Mouse (Mus musculus): ENCODE results near the gene Boc. TPM values are rescaled to one million over a fixed set of nuclear protein-coding genes. Genes with fewer than 3 reads are reported as not detected.

Boc gene
- polyA plus RNA-seq, 1 experiment from 2014 or later: 0.57 TPM

- Histone ChIP-seq H3K27ac (ENCODE audit: low read length) (no peak overlapping the region), H3K9me3 (replicated peaks; ENCODE audit: control insufficient read depth, low read length) (no peaks in the 10 kb centered on the region), H3K4me2 (ENCODE audit: low read depth, low read length) (no peak overlapping the region), H3K4me3 (ENCODE audit: low read depth, low read length) (no peak overlapping the region), H3K9ac (ENCODE audit: low read depth, low read length) (no peak overlapping the region), H3K4me1 (ENCODE audit: control insufficient read depth, low read depth, low read length) (no peaks in the 10 kb centered on the region), H3K36me3 (ENCODE audit: control insufficient read depth, insufficient read depth) (no peaks in the 10 kb centered on the region), H3K27me3 (ENCODE audit: control insufficient read depth, insufficient read depth, low read depth, low read length) (no peaks in the 10 kb centered on the region)
- ATAC-seq (ENCODE audit: low read depth): no peak
- WGBS (ENCODE audit: insufficient replicate concordance): 26% methylated on average over 8 of the region's 8 CpGs
Measured at GRCm38 (mm10) chr16:44502895-44503575, 55.7 kb downstream of the Boc start.

GRCm38 (mm10) chr16:44502325-44502724 lies 56.4 kb downstream of the Boc start:
- Histone ChIP-seq H3K4me1 (ENCODE audit: control insufficient read depth, low read depth, low read length) (no peaks in the 10 kb centered on the region), H3K9ac (ENCODE audit: low read depth, low read length) (no peak overlapping the region), H3K36me3 (ENCODE audit: control insufficient read depth, insufficient read depth) (no peaks in the 10 kb centered on the region), H3K27me3 (ENCODE audit: control insufficient read depth, insufficient read depth, low read depth, low read length) (no peaks in the 10 kb centered on the region), H3K4me3 (ENCODE audit: low read depth, low read length) (no peak overlapping the region), H3K9me3 (replicated peaks; ENCODE audit: control insufficient read depth, low read length) (no peaks in the 10 kb centered on the region), H3K27ac (ENCODE audit: low read length) (no peak overlapping the region), H3K4me2 (ENCODE audit: low read depth, low read length) (no peak overlapping the region)
- ATAC-seq (ENCODE audit: low read depth): no peak
- WGBS (ENCODE audit: insufficient replicate concordance): 51% methylated on average over 7 of the region's 7 CpGs

GRCm38 (mm10) chr16:44501783-44502182 lies 56.9 kb downstream of the Boc start:
- no peak for ATAC-seq (ENCODE audit: low read depth)
- no peak overlapping the region for H3K4me2 ChIP-seq (ENCODE audit: low read depth, low read length)
- no peak overlapping the region for H3K9ac ChIP-seq (ENCODE audit: low read depth, low read length)
- H3K27me3 ChIP-seq (ENCODE audit: control insufficient read depth, insufficient read depth, low read depth, low read length): no peaks in the 10 kb centered on the region
- no peaks in the 10 kb centered on the region for H3K9me3 ChIP-seq (replicated peaks; ENCODE audit: control insufficient read depth, low read length)
- WGBS (ENCODE audit: insufficient replicate concordance): 74% methylated on average over 10 of the region's 10 CpGs
- H3K4me1 ChIP-seq (ENCODE audit: control insufficient read depth, low read depth, low read length): no peaks in the 10 kb centered on the region
- H3K36me3 ChIP-seq (ENCODE audit: control insufficient read depth, insufficient read depth): no peaks in the 10 kb centered on the region
- no peak overlapping the region for H3K27ac ChIP-seq (ENCODE audit: low read length)
- H3K4me3 ChIP-seq (ENCODE audit: low read depth, low read length): no peak overlapping the region

- H3K4me1 ChIP-seq (ENCODE audit: control insufficient read depth, low read depth, low read length): no peaks in the 10 kb centered on the region
- no peak overlapping the region for H3K27ac ChIP-seq (ENCODE audit: low read length)
- no peak overlapping the region for H3K4me3 ChIP-seq (ENCODE audit: low read depth, low read length)
- no peaks in the 10 kb centered on the region for H3K9me3 ChIP-seq (replicated peaks; ENCODE audit: control insufficient read depth, low read length)
- WGBS (ENCODE audit: insufficient replicate concordance): 61% methylated on average over 3 of the region's 3 CpGs
- no peaks in the 10 kb centered on the region for H3K27me3 ChIP-seq (ENCODE audit: control insufficient read depth, insufficient read depth, low read depth, low read length)
- ATAC-seq (ENCODE audit: low read depth): no peak
- H3K36me3 ChIP-seq (ENCODE audit: control insufficient read depth, insufficient read depth): no peaks in the 10 kb centered on the region
- H3K9ac ChIP-seq (ENCODE audit: low read depth, low read length): no peak overlapping the region
- H3K4me2 ChIP-seq (ENCODE audit: low read depth, low read length): no peak overlapping the region
Measured at GRCm38 (mm10) chr16:44498447-44498846, 60.2 kb downstream of the Boc start.

GRCm38 (mm10) chr16:44496971-44497464 lies 61.7 kb downstream of the Boc start:
- no peak overlapping the region for H3K4me2 ChIP-seq (ENCODE audit: low read depth, low read length)
- no peaks in the 10 kb centered on the region for H3K9me3 ChIP-seq (replicated peaks; ENCODE audit: control insufficient read depth, low read length)
- ATAC-seq (ENCODE audit: low read depth): no peak
- H3K4me3 ChIP-seq (ENCODE audit: low read depth, low read length): no peak overlapping the region
- no peaks in the 10 kb centered on the region for H3K27me3 ChIP-seq (ENCODE audit: control insufficient read depth, insufficient read depth, low read depth, low read length)
- 33% methylated on average over 15 of the region's 15 CpGs for WGBS (ENCODE audit: insufficient replicate concordance)
- no peaks in the 10 kb centered on the region for H3K36me3 ChIP-seq (ENCODE audit: control insufficient read depth, insufficient read depth)
- H3K27ac ChIP-seq (ENCODE audit: low read length): no peak overlapping the region
- H3K9ac ChIP-seq (ENCODE audit: low read depth, low read length): no peak overlapping the region
- H3K4me1 ChIP-seq (ENCODE audit: control insufficient read depth, low read depth, low read length): no peaks in the 10 kb centered on the region

- Histone ChIP-seq H3K9ac (ENCODE audit: low read depth, low read length) (no peak overlapping the region), H3K4me1 (ENCODE audit: control insufficient read depth, low read depth, low read length) (no peaks in the 10 kb centered on the region), H3K27ac (ENCODE audit: low read length) (no peak overlapping the region), H3K4me2 (ENCODE audit: low read depth, low read length) (no peak overlapping the region), H3K4me3 (ENCODE audit: low read depth, low read length) (no peak overlapping the region), H3K9me3 (replicated peaks; ENCODE audit: control insufficient read depth, low read length) (no peaks in the 10 kb centered on the region), H3K27me3 (ENCODE audit: control insufficient read depth, insufficient read depth, low read depth, low read length) (no peaks in the 10 kb centered on the region), H3K36me3 (ENCODE audit: control insufficient read depth, insufficient read depth) (no peaks in the 10 kb centered on the region)
- ATAC-seq (ENCODE audit: low read depth): no peak
- WGBS (ENCODE audit: insufficient replicate concordance): 24% methylated on average over 8 of the region's 8 CpGs
Measured at GRCm38 (mm10) chr16:44494441-44495108, 64.1 kb downstream of the Boc start.

GRCm38 (mm10) chr16:44493868-44494267 lies 64.8 kb downstream of the Boc start:
- no peak overlapping the region for H3K4me2 ChIP-seq (ENCODE audit: low read depth, low read length)
- no peaks in the 10 kb centered on the region for H3K27me3 ChIP-seq (ENCODE audit: control insufficient read depth, insufficient read depth, low read depth, low read length)
- no peak overlapping the region for H3K27ac ChIP-seq (ENCODE audit: low read length)

GRCm38 (mm10) chr16:44492706-44493105 lies 66.0 kb downstream of the Boc start:
- no peak for ATAC-seq (ENCODE audit: low read depth)
- H3K4me3 ChIP-seq (ENCODE audit: low read depth, low read length): no peak overlapping the region
- H3K9me3 ChIP-seq (replicated peaks; ENCODE audit: control insufficient read depth, low read length): no peaks in the 10 kb centered on the region
- no peaks in the 10 kb centered on the region for H3K36me3 ChIP-seq (ENCODE audit: control insufficient read depth, insufficient read depth)
- 58% methylated on average over 9 of the region's 9 CpGs for WGBS (ENCODE audit: insufficient replicate concordance)
- H3K27me3 ChIP-seq (ENCODE audit: control insufficient read depth, insufficient read depth, low read depth, low read length): no peaks in the 10 kb centered on the region
- H3K4me1 ChIP-seq (ENCODE audit: control insufficient read depth, low read depth, low read length): no peaks in the 10 kb centered on the region
- H3K4me2 ChIP-seq (ENCODE audit: low read depth, low read length): no peak overlapping the region
- H3K27ac ChIP-seq (ENCODE audit: low read length): no peak overlapping the region
- H3K9ac ChIP-seq (ENCODE audit: low read depth, low read length): no peak overlapping the region

More at GRCm38 (mm10) chr16:44493868-44494267, 64.8 kb downstream of the Boc start:
- no peak for ATAC-seq (ENCODE audit: low read depth)
- H3K36me3 ChIP-seq (ENCODE audit: control insufficient read depth, insufficient read depth): no peaks in the 10 kb centered on the region
- no peaks in the 10 kb centered on the region for H3K4me1 ChIP-seq (ENCODE audit: control insufficient read depth, low read depth, low read length)
- WGBS (ENCODE audit: insufficient replicate concordance): 52% methylated on average over 6 of the region's 6 CpGs
- no peak overlapping the region for H3K9ac ChIP-seq (ENCODE audit: low read depth, low read length)
- no peak overlapping the region for H3K4me3 ChIP-seq (ENCODE audit: low read depth, low read length)
- no peaks in the 10 kb centered on the region for H3K9me3 ChIP-seq (replicated peaks; ENCODE audit: control insufficient read depth, low read length)

- Histone ChIP-seq H3K4me3 (ENCODE audit: low read depth, low read length) (no peak overlapping the region), H3K4me1 (ENCODE audit: control insufficient read depth, low read depth, low read length) (no peaks in the 10 kb centered on the region), H3K9ac (ENCODE audit: low read depth, low read length) (no peak overlapping the region), H3K27me3 (ENCODE audit: control insufficient read depth, insufficient read depth, low read depth, low read length) (no peaks in the 10 kb centered on the region), H3K4me2 (ENCODE audit: low read depth, low read length) (no peak overlapping the region), H3K9me3 (replicated peaks; ENCODE audit: control insufficient read depth, low read length) (no peaks in the 10 kb centered on the region), H3K27ac (ENCODE audit: low read length) (no peak overlapping the region), H3K36me3 (ENCODE audit: control insufficient read depth, insufficient read depth) (no peaks in the 10 kb centered on the region)
- WGBS (ENCODE audit: insufficient replicate concordance): 79% methylated on average over 6 of the region's 6 CpGs
- ATAC-seq (ENCODE audit: low read depth): no peak
Measured at GRCm38 (mm10) chr16:44492151-44492550, 66.5 kb downstream of the Boc start.

Data from liver, embryonic 16.5 days (tissue).